Mouse (Mus musculus): ENCODE measurements around the gene Vsir.

DNA sequence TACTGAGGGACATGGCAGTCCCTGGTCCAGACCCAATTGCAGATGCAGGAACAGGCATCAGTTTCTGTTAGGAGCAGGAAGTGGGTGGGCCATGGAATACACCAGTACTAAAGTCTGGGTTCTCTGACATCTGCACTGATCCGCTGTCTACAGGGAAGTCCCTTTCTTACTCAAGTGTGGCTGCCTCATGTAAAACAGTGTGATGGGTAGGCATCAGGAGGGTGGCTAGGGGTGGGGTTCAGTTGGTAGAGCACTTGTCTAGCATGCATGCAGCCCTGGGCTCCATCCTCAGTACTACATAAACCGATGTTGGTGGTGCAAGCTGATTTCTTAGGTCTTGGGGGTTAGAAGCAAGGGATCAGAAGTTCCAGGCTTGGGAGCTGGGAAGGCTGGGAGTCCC, 67.1 kb downstream of the Vsir start:
- no peak for TF ChIP-seq POLR2A (IDR thresholded peaks at IDR 0.05; ENCODE audit: borderline replicate concordance, control insufficient read depth, low read depth, low read length)
- TF ChIP-seq CTCF (IDR thresholded peaks at IDR 0.05; ENCODE audit: control insufficient read depth, insufficient read depth, low read length) = no peak

Measured in bone marrow, adult 2 months (tissue).